Mouse (Mus musculus): ENCODE results near the gene Zfp553. TPM values are rescaled to one million over a fixed set of nuclear protein-coding genes. Genes with fewer than 3 reads are reported as not detected.
"Not testable (repeated sequence)": the region's sequence is repeated elsewhere in the genome, so short reads cannot be mapped to it uniquely, and the experiment has no call there.

Zfp553 gene
- total and polyA plus RNA-seq, 2 experiments, result 2.3 to 4.5 TPM

- 0 out of 2 replicates have a peak, but pooled peaks cover 2% of the 10 kb centered on the region for H3K36me3 ChIP-seq (ENCODE audit: control insufficient read depth, insufficient read depth, low read length)
- H3K27ac ChIP-seq (replicated peaks; ENCODE audit: insufficient read depth, low read depth, low read length), result peak within 1 kb of the TSS; percentile 97
- H3K9ac ChIP-seq (ENCODE audit: low read depth, low read length), result peak within 1 kb of the TSS; percentile 96
- H3K4me1 ChIP-seq (ENCODE audit: control insufficient read depth, insufficient read depth, low read length), result peaks cover 14% of the 10 kb centered on the region
- peaks cover 7% of the 10 kb centered on the region; the same call in 1 of the 2 replicates for H3K79me2 ChIP-seq (ENCODE audit: control insufficient read depth, insufficient read depth, low read length)
- WGBS, result under 1% methylated on average over 53 of the region's 56 CpGs
- TF ChIP-seq POLR2A (IDR thresholded peaks at IDR 0.05; ENCODE audit: extremely low read depth, insufficient read depth, low read length) (peak; percentile 89), CTCF (IDR thresholded peaks at IDR 0.05; ENCODE audit: low read depth, low read length) (no peak)
- peak within 1 kb of the TSS; percentile 86 for H3K4me3 ChIP-seq (ENCODE audit: insufficient read depth, low read depth, low read length)
- no peaks in the 10 kb centered on the region for H3K27me3 ChIP-seq (ENCODE audit: control insufficient read depth, insufficient read depth, low read length)
- DNase-seq (ENCODE audit: extremely low read depth, low read depth, low spot score), result peak; percentile 81
Measured at GRCm38 (mm10) chr7:127243870-127244657, 11.2 kb downstream of the Zfp553 start, which contains the start of gene Zfp771. Gene Zfp771, plus strand, starts transcription at chr7:127244274.

GRCm38 (mm10) chr7:127244658-127245510 lies 12.0 kb downstream of the Zfp553 start:
- Histone ChIP-seq H3K79me2 (ENCODE audit: control insufficient read depth, insufficient read depth, low read length) (peaks cover 7% of the 10 kb centered on the region; the same call in 1 of the 2 replicates), H3K36me3 (ENCODE audit: control insufficient read depth, insufficient read depth, low read length) (0 out of 2 replicates have a peak, but pooled peaks cover 2% of the 10 kb centered on the region), H3K4me1 (ENCODE audit: control insufficient read depth, insufficient read depth, low read length) (peaks cover 14% of the 10 kb centered on the region), H3K27ac (replicated peaks; ENCODE audit: insufficient read depth, low read depth, low read length) (peak overlapping the region; percentile 90), H3K27me3 (ENCODE audit: control insufficient read depth, insufficient read depth, low read length) (no peaks in the 10 kb centered on the region), H3K4me3 (ENCODE audit: insufficient read depth, low read depth, low read length) (peak overlapping the region; percentile 84), H3K9ac (ENCODE audit: low read depth, low read length) (peak overlapping the region; percentile 93)
- DNase-seq (ENCODE audit: extremely low read depth, low read depth, low spot score), result peak; percentile 45
- 9% methylated on average over 33 of the region's 33 CpGs for WGBS
- no peak for TF ChIP-seq CTCF (IDR thresholded peaks at IDR 0.05; ENCODE audit: low read depth, low read length)
- no peak for TF ChIP-seq POLR2A (IDR thresholded peaks at IDR 0.05; ENCODE audit: extremely low read depth, insufficient read depth, low read length)

GRCm38 (mm10) chr7:127250511-127250910 lies 17.6 kb downstream of the Zfp553 start:
- WGBS, result 95% methylated on average over 8 of the region's 8 CpGs
- not testable (repeated sequence) for H3K4me1 ChIP-seq (ENCODE audit: control insufficient read depth, insufficient read depth, low read length)

GRCm38 (mm10) chr7:127252414-127252813 lies 19.6 kb downstream of the Zfp553 start:
- Histone ChIP-seq H3K36me3 (ENCODE audit: control insufficient read depth, insufficient read depth, low read length) (0 out of 2 replicates have a peak, but pooled peaks cover 2% of the 10 kb centered on the region), H3K4me3 (ENCODE audit: insufficient read depth, low read depth, low read length) (no peak overlapping the region), H3K9ac (ENCODE audit: low read depth, low read length) (no peak overlapping the region), H3K27me3 (ENCODE audit: control insufficient read depth, insufficient read depth, low read length) (no peaks in the 10 kb centered on the region), H3K27ac (replicated peaks; ENCODE audit: insufficient read depth, low read depth, low read length) (no peak overlapping the region), H3K4me1 (ENCODE audit: control insufficient read depth, insufficient read depth, low read length) (peaks cover 4% of the 10 kb centered on the region; the same call in 1 of the 2 replicates), H3K79me2 (ENCODE audit: control insufficient read depth, insufficient read depth, low read length) (no peaks in the 10 kb centered on the region)
- TF ChIP-seq POLR2A (IDR thresholded peaks at IDR 0.05; ENCODE audit: extremely low read depth, insufficient read depth, low read length) (no peak), CTCF (IDR thresholded peaks at IDR 0.05; ENCODE audit: low read depth, low read length) (peak; percentile 34; the same call in 1 of the 2 replicates)
- DNase-seq (ENCODE audit: extremely low read depth, low read depth, low spot score), result peak; percentile 43
- WGBS, result 65% methylated on average over 2 of the region's 2 CpGs

More at GRCm38 (mm10) chr7:127250511-127250910, 17.6 kb downstream of the Zfp553 start:
- DNase-seq (ENCODE audit: extremely low read depth, low read depth, low spot score); H3K36me3 ChIP-seq (ENCODE audit: control insufficient read depth, insufficient read depth, low read length); H3K9ac ChIP-seq (ENCODE audit: low read depth, low read length); H3K27ac ChIP-seq (replicated peaks; ENCODE audit: insufficient read depth, low read depth, low read length); H3K27me3 ChIP-seq (ENCODE audit: control insufficient read depth, insufficient read depth, low read length); H3K79me2 ChIP-seq (ENCODE audit: control insufficient read depth, insufficient read depth, low read length); H3K4me3 ChIP-seq (ENCODE audit: insufficient read depth, low read depth, low read length): not testable (repeated sequence)

- 81% methylated on average over 6 of the region's 6 CpGs for WGBS
- no peaks in the 10 kb centered on the region for H3K36me3 ChIP-seq (ENCODE audit: control insufficient read depth, insufficient read depth, low read length)
- peak overlapping the region; percentile 85 for H3K9ac ChIP-seq (ENCODE audit: low read depth, low read length)
- TF ChIP-seq POLR2A (IDR thresholded peaks at IDR 0.05; ENCODE audit: extremely low read depth, insufficient read depth, low read length) (no peak), CTCF (IDR thresholded peaks at IDR 0.05; ENCODE audit: low read depth, low read length) (no peak)
- no peaks in the 10 kb centered on the region for H3K27me3 ChIP-seq (ENCODE audit: control insufficient read depth, insufficient read depth, low read length)
- DNase-seq (ENCODE audit: extremely low read depth, low read depth, low spot score), result no peak
- H3K79me2 ChIP-seq (ENCODE audit: control insufficient read depth, insufficient read depth, low read length), result no peaks in the 10 kb centered on the region
- H3K27ac ChIP-seq (replicated peaks; ENCODE audit: insufficient read depth, low read depth, low read length), result peak overlapping the region; percentile 57; the same call in 1 of the 2 replicates
- peaks cover 4% of the 10 kb centered on the region; the same call in 1 of the 2 replicates for H3K4me1 ChIP-seq (ENCODE audit: control insufficient read depth, insufficient read depth, low read length)
- H3K4me3 ChIP-seq (ENCODE audit: insufficient read depth, low read depth, low read length), result peak overlapping the region; percentile 76
Measured at GRCm38 (mm10) chr7:127253341-127253740, 20.5 kb downstream of the Zfp553 start.

Measured in liver, adult 2 months (tissue).